Mouse (Mus musculus) CH12F3 (cell line): ENCODE data around the gene Slc10a7.
"Not testable (repeated sequence)": the region's sequence is repeated elsewhere in the genome, so short reads cannot be mapped to it uniquely, and the experiment has no call there.

Experiments
- in situ Hi-C: fragments of 300-500 bp; cut with MboI; formaldehyde crosslinking; loops from 2 replicates; pipeline ENCODE4 v1.14.3; 2020; ENCODE audit warnings: low sequenced_read_pairs

Gene Slc10a7

GRCm38 (mm10) chr8:78545153-78545817 lies 36.1 kb downstream of the Slc10a7 start:
- in situ Hi-C loops, result not testable (repeated sequence)

- in situ Hi-C loops, result no loop called here
Observed at GRCm38 (mm10) chr8:78549971-78550751, 41.0 kb downstream of the Slc10a7 start.

GRCm38 (mm10) chr8:78550752-78551134 lies 41.6 kb downstream of the Slc10a7 start:
- in situ Hi-C loops, result no loop called here

- in situ Hi-C loops, result no loop called here
Observed at GRCm38 (mm10) chr8:78555817-78556216, 46.7 kb downstream of the Slc10a7 start.

GRCm38 (mm10) chr8:78556773-78557434 lies 47.8 kb downstream of the Slc10a7 start:
- in situ Hi-C loops, result no loop called here

GRCm38 (mm10) chr8:78561620-78562019 lies 52.5 kb downstream of the Slc10a7 start:
- in situ Hi-C loops, result no loop called here

GRCm38 (mm10) chr8:78563466-78564058 lies 54.4 kb downstream of the Slc10a7 start:
- in situ Hi-C loops, result no loop called here

GRCm38 (mm10) chr8:78564200-78564599 lies 55.1 kb downstream of the Slc10a7 start:
- in situ Hi-C loops, result no loop called here

- in situ Hi-C loops, result no loop called here
Observed at GRCm38 (mm10) chr8:78568196-78568595, 59.0 kb downstream of the Slc10a7 start.

- in situ Hi-C loops, result no loop called here
Observed at GRCm38 (mm10) chr8:78571528-78571927, 62.4 kb downstream of the Slc10a7 start.

GRCm38 (mm10) chr8:78574207-78574606 lies 65.1 kb downstream of the Slc10a7 start:
- in situ Hi-C loops, result no loop called here

- in situ Hi-C loops, result no loop called here
Observed at GRCm38 (mm10) chr8:78577569-78577968, 68.4 kb downstream of the Slc10a7 start.

- in situ Hi-C loops, result no loop called here
Observed at GRCm38 (mm10) chr8:78578036-78578435, 68.9 kb downstream of the Slc10a7 start.

GRCm38 (mm10) chr8:78584011-78584776 lies 75.0 kb downstream of the Slc10a7 start:
- in situ Hi-C loops, result no loop called here

- in situ Hi-C loops, result no loop called here
Observed at GRCm38 (mm10) chr8:78584863-78585262, 75.7 kb downstream of the Slc10a7 start.

- in situ Hi-C loops, result no loop called here
Observed at GRCm38 (mm10) chr8:78595481-78595908, 86.3 kb downstream of the Slc10a7 start.

GRCm38 (mm10) chr8:78598237-78598636 lies 89.1 kb downstream of the Slc10a7 start:
- in situ Hi-C loops, result no loop called here

GRCm38 (mm10) chr8:78603084-78603483 lies 93.9 kb downstream of the Slc10a7 start:
- in situ Hi-C loops, result no loop called here

- in situ Hi-C loops, result no loop called here
Observed at GRCm38 (mm10) chr8:78604426-78604825, 95.3 kb downstream of the Slc10a7 start.

GRCm38 (mm10) chr8:78609301-78609700 lies 100.2 kb downstream of the Slc10a7 start:
- in situ Hi-C loops, result no loop called here

GRCm38 (mm10) chr8:78611019-78611418 lies 101.9 kb downstream of the Slc10a7 start:
- in situ Hi-C loops, result no loop called here
